Mouse (Mus musculus) kidney, adult 2 months (tissue): Measurements from ENCODE around the gene Atoh8. TPM values are rescaled to one million over a fixed set of nuclear protein-coding genes. Genes with fewer than 3 reads are reported as not detected.
A peak's percentile ranks its signal among the peaks of the same experiment; 100 is the strongest.

Experiments used
- DNase-seq: peaks from one replicate; pipeline ENCODE4 v3.0.0; 2021
- H3K27ac ChIP-seq: fragments of 200-500 bp; 2 replicates; pipeline ENCODE4 v1.5.1; 2012; ENCODE audit warnings: low read depth, low read length, control low read depth, inconsistent platforms; ENCODE audit not compliant: insufficient read depth
- H3K27me3 ChIP-seq: fragments of 200-500 bp; replicated peaks from 2 replicates; pipeline ENCODE4 v1.6.1; 2012; ENCODE audit warnings: mild to moderate bottlenecking, moderate library complexity, low read length, inconsistent platforms; ENCODE audit not compliant: control insufficient read depth, insufficient read depth
- H3K36me3 ChIP-seq: fragments of 200-500 bp; 2 replicates; pipeline ENCODE4 v1.6.1; 2012; ENCODE audit warnings: mild to moderate bottlenecking, moderate library complexity, low read length, inconsistent platforms; ENCODE audit not compliant: control insufficient read depth, insufficient read depth
- H3K4me1 ChIP-seq: fragments of 200-500 bp; 2 replicates; pipeline ENCODE4 v1.6.1; 2011; ENCODE audit warnings: low read length; ENCODE audit not compliant: control insufficient read depth, insufficient read depth
- H3K4me3 ChIP-seq: fragments of 200-500 bp; 2 replicates; pipeline ENCODE4 v1.5.1; 2011; ENCODE audit warnings: mild to moderate bottlenecking, low read depth, low read length, control low read depth; ENCODE audit not compliant: insufficient read depth
- CTCF ChIP-seq: fragments of 200-500 bp; conservative IDR thresholded peaks from 2 replicates; pipeline ENCODE4 v1.5.1; 2011; ENCODE audit warnings: low read depth, mild to moderate bottlenecking, control low read depth, low read length, moderate library complexity, mixed read lengths; ENCODE audit not compliant: insufficient read depth, insufficient read length
- POLR2A ChIP-seq: fragments of 200-500 bp; IDR thresholded peaks from one replicate; pipeline ENCODE4 v1.6.1; 2011; ENCODE audit warnings: low read depth, low read length, control low read depth
- WGBS: fragments of 180-500 bp; shearing (Covaris S2); methylation state at CpG from one replicate; pipeline ENCODE4 v1.1.7; 2018; 5-methylcytosine and 5-hydroxymethylcytosine counted together
- polyA plus RNA-seq: library from polyadenylated mRNA; depleted of rRNA; stranded (reverse); fragments of >200 nt; gene quantifications from 2 replicates; pipeline ENCODE4 v1.2.3, GENCODE M21; 2012

Atoh8 gene
- polyA plus RNA-seq, 1 experiment = 7.7 TPM

- H3K4me1 ChIP-seq = no peaks in the 10 kb centered on the region
- peak overlapping the region; percentile 54 for H3K27ac ChIP-seq
- peak; percentile 40 for DNase-seq
- TF ChIP-seq CTCF = no peak
- no peak for TF ChIP-seq POLR2A
- under 1% methylated on average over 79 of the region's 79 CpGs for WGBS
- H3K27me3 ChIP-seq = no peaks in the 10 kb centered on the region
- H3K36me3 ChIP-seq = no peaks in the 10 kb centered on the region
- H3K4me3 ChIP-seq = peak overlapping the region; percentile 80
Observed at GRCm38 (mm10) chr6:72234372-72235097, 842 bp downstream of the Atoh8 start.

- DNase-seq = no peak
- under 1% methylated on average over 13 of the region's 13 CpGs for WGBS
- H3K36me3 ChIP-seq = no peaks in the 10 kb centered on the region
- no peak overlapping the region for H3K27ac ChIP-seq
- no peaks in the 10 kb centered on the region for H3K27me3 ChIP-seq
- H3K4me1 ChIP-seq = no peaks in the 10 kb centered on the region
- TF ChIP-seq CTCF (no peak), POLR2A (no peak)
- H3K4me3 ChIP-seq = peak overlapping the region; percentile 80
Observed at GRCm38 (mm10) chr6:72233950-72234349, 1.4 kb downstream of the Atoh8 start.

GRCm38 (mm10) chr6:72232870-72233269 lies 2.5 kb downstream of the Atoh8 start:
- Histone ChIP-seq H3K4me1 (no peaks in the 10 kb centered on the region), H3K27me3 (no peaks in the 10 kb centered on the region), H3K4me3 (peak overlapping the region; percentile 20; the same call in 1 of the 2 replicates), H3K27ac (0 out of 2 replicates have a peak overlapping the region, but pooled peaks have one; percentile 3), H3K36me3 (no peaks in the 10 kb centered on the region)
- 74% methylated on average over 5 of the region's 5 CpGs for WGBS
- TF ChIP-seq POLR2A = no peak
- no peak for TF ChIP-seq CTCF
- DNase-seq = no peak

DNA sequence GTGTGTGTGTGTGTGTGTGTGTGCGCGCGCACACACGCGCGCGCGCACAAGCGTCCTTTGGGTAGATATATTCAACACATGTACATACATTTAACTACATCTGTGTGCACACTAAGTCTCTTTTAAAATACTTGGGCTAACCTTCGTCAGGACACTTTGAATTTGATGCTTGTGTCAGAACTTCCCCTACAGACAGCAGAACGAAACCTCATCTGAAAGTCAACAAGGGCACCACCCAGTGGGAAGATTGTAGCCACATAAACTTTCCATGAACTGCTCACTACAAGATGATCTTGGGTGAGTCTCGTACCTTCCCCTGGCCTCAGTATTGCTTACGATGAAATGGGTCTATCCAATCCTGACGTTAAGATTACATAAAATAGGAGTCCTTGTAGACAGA lies 3.0 kb downstream of the Atoh8 start:
- 91% methylated on average over 14 of the region's 14 CpGs for WGBS
- H3K4me3 ChIP-seq = peak overlapping the region; percentile 20; the same call in 1 of the 2 replicates
- no peak for TF ChIP-seq CTCF

DNA sequence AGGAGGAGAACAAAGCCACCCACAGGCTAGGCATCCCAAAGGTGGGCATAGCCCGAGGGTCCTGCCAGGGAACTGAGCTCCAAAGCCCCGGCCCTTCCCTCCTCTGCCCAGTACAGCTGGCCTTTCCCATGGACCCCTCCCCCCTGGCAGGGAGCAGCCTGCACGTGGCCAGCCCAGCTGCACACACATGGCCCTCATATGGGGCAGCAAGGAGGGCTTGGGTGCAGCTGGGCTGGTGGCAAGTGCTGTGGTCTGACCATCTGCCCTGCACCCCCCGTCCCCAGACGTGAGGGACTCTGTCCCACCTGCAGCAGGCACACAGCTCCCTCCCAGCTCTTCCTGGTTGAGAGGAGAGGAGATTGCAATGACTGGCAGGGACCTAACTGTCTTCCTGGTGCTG lies 4.5 kb downstream of the Atoh8 start:
- Histone ChIP-seq H3K36me3 (no peaks in the 10 kb centered on the region), H3K4me1 (no peaks in the 10 kb centered on the region), H3K27ac (no peak overlapping the region), H3K4me3 (no peak overlapping the region), H3K27me3 (no peaks in the 10 kb centered on the region)
- WGBS = 28% methylated on average over 5 of the region's 5 CpGs
- DNase-seq = no peak
- TF ChIP-seq POLR2A (no peak), CTCF (no peak)

More for the DNA sequence above, 3.0 kb downstream of the Atoh8 start:
- no peak for DNase-seq
- Histone ChIP-seq H3K4me1 (no peaks in the 10 kb centered on the region), H3K27me3 (no peaks in the 10 kb centered on the region), H3K36me3 (no peaks in the 10 kb centered on the region), H3K27ac (no peak overlapping the region)

GRCm38 (mm10) chr6:72227665-72228265 lies 7.6 kb downstream of the Atoh8 start:
- Histone ChIP-seq H3K4me1 (no peaks in the 10 kb centered on the region), H3K27ac (no peak overlapping the region), H3K4me3 (no peak overlapping the region), H3K36me3 (no peaks in the 10 kb centered on the region), H3K27me3 (no peaks in the 10 kb centered on the region)
- WGBS = 84% methylated on average over 9 of the region's 9 CpGs
- no peak for DNase-seq
- TF ChIP-seq POLR2A (no peak), CTCF (no peak)

GRCm38 (mm10) chr6:72227011-72227410 lies 8.4 kb downstream of the Atoh8 start:
- no peaks in the 10 kb centered on the region for H3K27me3 ChIP-seq
- no peaks in the 10 kb centered on the region for H3K4me1 ChIP-seq
- no peaks in the 10 kb centered on the region for H3K36me3 ChIP-seq
- DNase-seq = no peak
- TF ChIP-seq CTCF (no peak), POLR2A (no peak)
- no peak overlapping the region for H3K4me3 ChIP-seq
- 88% methylated on average over 4 of the region's 4 CpGs for WGBS
- no peak overlapping the region for H3K27ac ChIP-seq
